Mouse (Mus musculus) 416B (cell line): ENCODE measurements around the gene Unc50.
A peak's percentile ranks its signal among the peaks of the same experiment; 100 is the strongest.

Experiments
- DNase-seq: peaks from one replicate; pipeline ENCODE4 v3.0.0; 2011; ENCODE audit warnings: low read depth

Gene Unc50

GRCm38 (mm10) chr1:37429366-37430296 lies at the start of gene Unc50, which contains the start of gene Coa5:
TSS of gene Unc50 (plus strand) at chr1:37430139.
TSS of gene Coa5 (minus strand) at chr1:37430103.
- peak; percentile 96 for DNase-seq

- DNase-seq = no peak
Observed at GRCm38 (mm10) chr1:37380913-37381312, 49.0 kb upstream of the Unc50 start.

GRCm38 (mm10) chr1:37384304-37384703 lies 45.6 kb upstream of the Unc50 start:
- DNase-seq = no peak

GRCm38 (mm10) chr1:37386448-37386971 lies 43.4 kb upstream of the Unc50 start:
- no peak for DNase-seq

- no peak for DNase-seq
Observed at GRCm38 (mm10) chr1:37393174-37393573, 36.8 kb upstream of the Unc50 start.

- no peak for DNase-seq
Observed at GRCm38 (mm10) chr1:37396481-37396880, 33.5 kb upstream of the Unc50 start.

- no peak for DNase-seq
Observed at GRCm38 (mm10) chr1:37398961-37399360, 31.0 kb upstream of the Unc50 start.

GRCm38 (mm10) chr1:37399734-37400133 lies 30.2 kb upstream of the Unc50 start:
- DNase-seq = no peak

- DNase-seq = peak; percentile 73
Observed at GRCm38 (mm10) chr1:37401687-37402086, 28.3 kb upstream of the Unc50 start.

- no peak for DNase-seq
Observed at GRCm38 (mm10) chr1:37405137-37405536, 24.8 kb upstream of the Unc50 start.

- no peak for DNase-seq
Observed at GRCm38 (mm10) chr1:37407228-37407627, 22.7 kb upstream of the Unc50 start.

GRCm38 (mm10) chr1:37408059-37408458 lies 21.9 kb upstream of the Unc50 start:
- peak; percentile 73 for DNase-seq

- DNase-seq = no peak
Observed at GRCm38 (mm10) chr1:37408678-37409077, 21.3 kb upstream of the Unc50 start.

GRCm38 (mm10) chr1:37409647-37410046 lies 20.3 kb upstream of the Unc50 start:
- DNase-seq = no peak

GRCm38 (mm10) chr1:37415394-37415793 lies 14.5 kb upstream of the Unc50 start:
- no peak for DNase-seq

GRCm38 (mm10) chr1:37419420-37419819 lies 10.5 kb upstream of the Unc50 start:
- DNase-seq = peak; percentile 47

- DNase-seq = no peak
Observed at GRCm38 (mm10) chr1:37427144-37427875, 2.6 kb upstream of the Unc50 start.

- peak; percentile 51 for DNase-seq
Observed at GRCm38 (mm10) chr1:37428911-37429310, 1.0 kb upstream of the Unc50 start.

GRCm38 (mm10) chr1:37430297-37430840 lies 430 bp downstream of the Unc50 start:
- no peak for DNase-seq

- no peak for DNase-seq
Observed at GRCm38 (mm10) chr1:37436419-37436818, 6.5 kb downstream of the Unc50 start.

- DNase-seq = no peak
Observed at GRCm38 (mm10) chr1:37442848-37443835, 13.2 kb downstream of the Unc50 start.
